Mouse (Mus musculus) activated CD4-positive, CD25-positive, alpha-beta regulatory T cell (primary cell): ENCODE data around the gene Cyp2ab1. TPM values are rescaled to one million over a fixed set of nuclear protein-coding genes. Genes with fewer than 3 reads are reported as not detected.

Experiments used
- polyA plus RNA-seq, 2 experiments: library from polyadenylated mRNA; unstranded; fragments of 100-300 nt; shearing (Covaris generic); gene quantifications; one replicate each; pipeline ENCODE4 v1.2.1; 2017

The Cyp2ab1 gene
- not detected for polyA plus RNA-seq

GRCm38 (mm10) chr16:20325286-20325685 is at the start of gene Cyp2ab1:
Gene Cyp2ab1 (minus strand): TSS chr16:20325404.

GRCm38 (mm10) chr16:20301770-20302649 is 23.2 kb downstream of the Cyp2ab1 start, which contains the start of gene Parl:
Gene Parl (minus strand): TSS chr16:20302387.

Other genes starting within 250 kb of the Cyp2ab1 start
- 10 to 100 TPM; 39.4 to 44.4 TPM for gene Klhl24, start 227.9 kb downstream of the Cyp2ab1 start, polyA plus RNA-seq
- 10 to 100 TPM; 12.9 to 15.7 TPM for gene Yeats2, start 184.3 kb downstream of the Cyp2ab1 start, polyA plus RNA-seq
- gene Map6d1, start 84.0 kb downstream of the Cyp2ab1 start, polyA plus RNA-seq = under 1 TPM in 1 of 2 experiments, not detected in 1; 0.16 TPM
- gene Parl, start 23.0 kb downstream of the Cyp2ab1 start, polyA plus RNA-seq = 10 to 100 TPM; 71.3 to 96.9 TPM
- gene Abcc5, start 101.0 kb upstream of the Cyp2ab1 start, polyA plus RNA-seq = 10 to 100 TPM; 16.2 to 19.3 TPM
- 10 to 100 TPM; 73.2 to 74.0 TPM for gene Eif2b5, start 173.4 kb upstream of the Cyp2ab1 start, polyA plus RNA-seq
- 10 to 100 TPM; 20.9 to 22.7 TPM for gene Dvl3, start 191.6 kb upstream of the Cyp2ab1 start, polyA plus RNA-seq
- 100 to 1,000 TPM; 411 to 418 TPM for gene Ap2m1, start 210.1 kb upstream of the Cyp2ab1 start, polyA plus RNA-seq
- gene Abcf3, start 223.2 kb upstream of the Cyp2ab1 start, polyA plus RNA-seq = 10 to 100 TPM; 49.6 to 52.3 TPM